Mouse (Mus musculus): ENCODE data around the gene Gm10134. TPM values are rescaled to one million over a fixed set of nuclear protein-coding genes. Genes with fewer than 3 reads are reported as not detected.

Gene Gm10134
- polyA plus RNA-seq, 1 experiment from 2014 or later, result not detected

DNA sequence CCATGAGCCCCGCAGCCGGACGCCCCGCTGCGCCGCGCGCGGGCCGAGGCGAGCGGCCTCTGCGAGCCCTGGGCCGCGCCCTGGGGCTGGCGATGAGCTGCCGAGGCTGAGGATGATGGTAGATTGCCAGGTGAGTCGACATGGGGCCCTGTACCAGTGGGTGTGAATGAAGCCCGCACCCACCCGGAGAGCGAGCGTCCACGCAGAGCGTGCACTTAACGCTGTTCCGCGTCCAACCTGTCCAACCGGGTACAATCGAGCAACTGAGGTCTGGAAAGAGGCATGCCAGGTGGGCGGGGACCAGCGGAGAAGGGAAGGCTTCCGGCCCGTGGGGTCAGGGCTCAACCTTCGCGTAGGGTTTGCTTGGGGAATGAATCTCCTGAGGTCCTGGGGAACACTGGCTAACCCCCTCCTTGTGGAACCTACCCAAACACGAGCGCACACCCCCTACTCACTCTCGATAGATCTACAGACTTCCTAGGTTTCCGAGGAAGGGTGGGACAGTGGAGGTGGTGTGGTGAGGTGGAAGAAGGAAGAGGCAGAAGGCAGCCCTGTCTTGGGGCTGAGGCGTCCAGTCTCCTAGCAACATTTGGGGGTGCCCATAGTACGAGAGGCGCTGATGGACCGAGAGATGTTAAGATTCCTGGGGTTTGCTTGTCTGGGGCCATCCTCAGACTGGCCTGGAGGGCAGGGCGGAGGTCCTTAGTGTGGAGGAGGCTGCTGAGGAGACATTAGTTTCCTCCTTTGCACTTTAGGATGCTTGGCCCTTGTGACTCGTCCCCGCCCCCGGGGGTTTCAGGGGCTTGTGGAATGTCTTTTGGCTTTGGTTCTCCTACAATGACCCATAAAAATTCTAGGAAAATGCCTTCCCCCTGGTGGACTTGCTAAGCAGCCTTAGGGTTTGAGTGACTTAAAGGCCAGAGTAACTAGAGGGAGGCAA is 7.8 kb downstream of the Gm10134 start:
- Histone ChIP-seq H3K36me3 (peaks cover 23% of the 10 kb centered on the region), H3K4me3 (peak overlapping the region; percentile 81), H3K4me1 (peaks cover 53% of the 10 kb centered on the region), H3K27ac (peak overlapping the region; percentile 91), H3K27me3 (ENCODE audit: low read depth, poor library complexity, severe bottlenecking) (peaks cover 19% of the 10 kb centered on the region), H3K9me3 (replicated peaks) (no peaks in the 10 kb centered on the region)
- DNase-seq (ENCODE audit: low spot score), result peak; percentile 73
- 8% methylated on average over 47 of the region's 47 CpGs for WGBS

DNA sequence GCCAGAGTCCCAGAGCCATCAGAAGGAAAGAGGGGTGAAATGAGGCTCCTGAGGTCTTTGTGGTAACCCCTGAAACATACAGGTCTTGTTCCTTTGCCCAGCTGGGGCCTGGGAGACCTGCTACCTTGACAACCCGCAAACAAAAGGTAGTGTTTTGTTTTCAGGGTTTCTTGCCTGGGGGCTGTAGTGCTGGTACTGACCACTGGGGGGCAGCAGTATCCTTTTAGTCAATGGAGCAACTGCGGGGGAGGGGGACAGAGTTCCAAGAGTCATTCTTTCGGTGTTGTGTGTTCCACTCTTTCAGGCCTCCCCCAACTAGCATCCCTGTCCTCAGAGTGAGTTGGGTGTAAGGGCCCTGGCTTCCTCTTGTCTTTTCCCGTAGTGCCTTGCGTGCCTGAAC is 8.6 kb downstream of the Gm10134 start:
- Histone ChIP-seq H3K27me3 (ENCODE audit: low read depth, poor library complexity, severe bottlenecking) (peaks cover 19% of the 10 kb centered on the region), H3K36me3 (peaks cover 26% of the 10 kb centered on the region), H3K4me3 (peak overlapping the region; percentile 81), H3K27ac (peak overlapping the region; percentile 91), H3K9me3 (replicated peaks) (no peaks in the 10 kb centered on the region), H3K4me1 (peaks cover 58% of the 10 kb centered on the region)
- DNase-seq (ENCODE audit: low spot score), result peak; percentile 92
- 27% methylated on average over 5 of the region's 5 CpGs for WGBS

DNA sequence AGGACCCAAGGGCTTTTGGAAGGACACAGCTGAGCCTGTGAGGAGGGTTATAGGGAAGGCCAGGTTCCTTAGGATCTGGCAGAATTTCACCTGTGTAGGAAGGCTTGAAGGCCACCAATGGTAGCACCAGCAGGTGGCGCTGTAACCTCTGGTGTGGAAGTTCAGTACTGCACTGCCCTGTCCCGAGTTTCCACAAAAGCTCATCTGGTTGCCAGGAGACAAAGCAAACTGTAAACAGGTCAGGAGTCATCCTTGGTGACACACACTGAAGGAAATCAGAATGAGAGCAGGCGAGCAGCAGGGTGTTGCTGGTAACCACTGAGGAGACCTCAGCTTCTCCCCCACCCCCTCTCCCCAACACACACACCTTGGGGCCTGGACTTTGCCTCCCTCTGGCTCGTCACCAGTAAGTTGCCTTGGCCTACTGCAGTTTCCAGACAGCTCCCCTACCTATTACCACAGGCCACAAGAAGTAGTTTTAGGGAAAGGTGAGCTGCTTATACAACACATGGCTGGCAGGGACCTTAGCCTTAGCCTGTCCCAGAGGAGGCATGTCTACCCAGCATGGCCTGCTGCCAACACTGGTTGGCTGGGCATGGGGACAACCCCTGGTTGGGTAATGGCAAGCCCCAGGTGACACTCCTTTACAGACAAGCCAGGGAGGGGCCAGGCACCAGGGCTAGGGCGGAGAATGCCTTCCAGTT is 11.5 kb downstream of the Gm10134 start:
- WGBS, result 47% methylated on average over 5 of the region's 5 CpGs
- H3K9me3 ChIP-seq (replicated peaks), result no peaks in the 10 kb centered on the region

DNA sequence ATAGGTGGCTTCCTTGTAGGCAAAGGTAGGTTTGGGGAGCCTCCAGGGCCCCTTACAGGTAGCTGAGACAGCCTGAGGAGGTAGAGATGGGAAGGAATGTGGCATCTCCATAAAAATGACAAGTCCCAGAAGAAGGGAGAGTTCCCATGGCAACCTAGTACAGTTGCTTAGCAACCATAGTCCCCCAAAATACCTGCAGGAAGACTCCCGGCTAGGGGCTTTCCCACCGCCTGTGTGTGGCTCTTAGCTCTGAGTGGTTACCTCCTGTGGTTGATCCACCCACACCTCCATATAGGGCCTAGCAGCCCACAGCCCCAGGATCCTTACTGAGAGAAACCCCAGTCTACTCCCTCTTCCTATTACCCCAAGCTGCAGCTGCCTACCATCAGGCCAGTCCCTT is 12.3 kb downstream of the Gm10134 start:
- Histone ChIP-seq H3K9me3 (replicated peaks) (no peaks in the 10 kb centered on the region), H3K36me3 (peaks cover 39% of the 10 kb centered on the region), H3K4me3 (no peak overlapping the region), H3K27me3 (ENCODE audit: low read depth, poor library complexity, severe bottlenecking) (no peaks in the 10 kb centered on the region), H3K4me1 (peaks cover 73% of the 10 kb centered on the region), H3K27ac (no peak overlapping the region)
- 36% methylated on average over 2 of the region's 2 CpGs for WGBS
- DNase-seq (ENCODE audit: low spot score), result no peak

More for the DNA sequence above, 11.5 kb downstream of the Gm10134 start:
- peaks cover 79% of the 10 kb centered on the region for H3K4me1 ChIP-seq
- H3K36me3 ChIP-seq, result peaks cover 35% of the 10 kb centered on the region
- no peak overlapping the region for H3K27ac ChIP-seq
- peak; percentile 86 for DNase-seq (ENCODE audit: low spot score)
- H3K4me3 ChIP-seq, result no peak overlapping the region
- 0 out of 2 replicates have a peak, but pooled peaks cover 2% of the 10 kb centered on the region for H3K27me3 ChIP-seq (ENCODE audit: low read depth, poor library complexity, severe bottlenecking)

DNA sequence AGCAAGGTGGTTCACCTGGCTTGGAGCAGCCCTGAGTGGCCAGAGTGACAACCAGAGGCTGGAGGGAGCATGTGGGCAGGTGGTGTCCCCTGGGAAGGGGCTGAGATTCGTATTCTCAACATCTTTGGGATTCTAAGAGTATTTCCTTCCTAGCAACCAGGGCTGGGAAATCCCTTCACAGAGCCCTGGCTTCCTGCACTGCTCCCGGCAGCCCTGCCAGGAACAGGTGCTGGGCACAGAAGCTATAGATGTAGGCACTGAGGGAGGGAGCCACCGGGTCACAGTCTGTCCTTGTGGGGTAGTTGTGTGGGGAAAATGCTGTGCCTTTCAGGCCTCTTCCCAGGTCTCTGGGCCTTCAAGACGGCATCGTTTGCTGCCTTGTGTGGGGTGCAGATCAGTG is 14.7 kb downstream of the Gm10134 start:
- H3K4me3 ChIP-seq, result no peak overlapping the region
- peaks cover 70% of the 10 kb centered on the region for H3K4me1 ChIP-seq
- no peak overlapping the region for H3K27ac ChIP-seq
- H3K9me3 ChIP-seq (replicated peaks), result no peaks in the 10 kb centered on the region
- H3K36me3 ChIP-seq, result peaks cover 36% of the 10 kb centered on the region
- 77% methylated on average over 5 of the region's 5 CpGs for WGBS
- no peaks in the 10 kb centered on the region for H3K27me3 ChIP-seq (ENCODE audit: low read depth, poor library complexity, severe bottlenecking)
- no peak for DNase-seq (ENCODE audit: low spot score)

DNA sequence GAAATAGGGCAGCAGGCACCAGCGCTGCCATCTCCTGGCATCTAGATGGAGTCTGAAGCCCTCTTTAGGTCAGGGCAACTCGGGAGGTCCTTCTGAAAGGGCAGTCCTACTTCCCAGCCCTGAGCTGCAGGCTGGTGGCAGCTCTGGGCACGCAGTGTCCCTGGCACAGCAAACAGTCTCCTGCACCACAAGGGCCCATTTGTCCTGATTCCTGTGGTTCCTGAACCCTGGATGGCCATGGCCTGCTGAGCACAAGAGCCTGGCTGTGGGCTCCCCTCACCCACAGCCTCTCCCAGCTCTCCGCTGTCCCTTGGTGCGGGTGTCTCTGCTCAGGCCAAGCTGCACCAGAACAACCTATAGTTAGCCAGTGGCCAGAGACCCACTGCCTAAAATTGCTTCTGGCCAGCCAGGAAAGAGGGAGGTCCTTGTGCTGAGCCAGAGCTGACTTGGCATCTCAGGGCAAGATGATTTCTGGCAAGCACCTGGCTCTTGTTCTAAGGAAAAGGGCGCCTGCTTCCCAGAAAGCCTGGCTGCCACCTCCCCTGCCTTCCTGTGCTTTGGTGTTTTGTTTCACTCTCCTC is 15.8 kb downstream of the Gm10134 start:
- Histone ChIP-seq H3K9me3 (replicated peaks) (no peaks in the 10 kb centered on the region), H3K36me3 (peaks cover 27% of the 10 kb centered on the region), H3K27me3 (ENCODE audit: low read depth, poor library complexity, severe bottlenecking) (no peaks in the 10 kb centered on the region), H3K27ac (peak overlapping the region; percentile 8; the same call in 1 of the 2 replicates), H3K4me3 (no peak overlapping the region), H3K4me1 (peaks cover 73% of the 10 kb centered on the region)
- WGBS, result 84% methylated on average over 6 of the region's 6 CpGs
- no peak for DNase-seq (ENCODE audit: low spot score)

DNA sequence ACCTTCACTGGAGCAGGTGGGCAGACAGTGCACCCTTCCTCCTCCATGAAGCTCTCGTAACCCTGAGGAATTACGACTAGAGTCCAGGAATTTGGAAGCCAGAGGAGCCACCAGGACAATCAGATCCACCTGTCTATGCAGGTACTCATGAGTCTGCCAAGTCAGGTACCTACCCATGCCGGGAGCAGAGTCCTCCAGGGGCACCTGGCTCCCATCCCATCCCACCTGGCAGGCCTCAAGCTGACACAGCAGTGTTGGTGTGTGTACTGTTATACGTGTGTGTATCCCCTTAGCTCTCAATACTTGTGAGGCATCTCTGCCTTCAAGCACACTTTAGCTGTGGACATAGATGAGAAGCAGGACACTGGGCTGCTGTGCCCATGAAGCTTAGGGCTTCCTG is 16.3 kb downstream of the Gm10134 start:
- Histone ChIP-seq H3K27ac (peak overlapping the region; percentile 8; the same call in 1 of the 2 replicates), H3K4me1 (peaks cover 73% of the 10 kb centered on the region), H3K36me3 (peaks cover 23% of the 10 kb centered on the region), H3K4me3 (no peak overlapping the region), H3K9me3 (replicated peaks) (no peaks in the 10 kb centered on the region), H3K27me3 (ENCODE audit: low read depth, poor library complexity, severe bottlenecking) (no peaks in the 10 kb centered on the region)
- no peak for DNase-seq (ENCODE audit: low spot score)
- 79% methylated on average over 4 of the region's 4 CpGs for WGBS

DNA sequence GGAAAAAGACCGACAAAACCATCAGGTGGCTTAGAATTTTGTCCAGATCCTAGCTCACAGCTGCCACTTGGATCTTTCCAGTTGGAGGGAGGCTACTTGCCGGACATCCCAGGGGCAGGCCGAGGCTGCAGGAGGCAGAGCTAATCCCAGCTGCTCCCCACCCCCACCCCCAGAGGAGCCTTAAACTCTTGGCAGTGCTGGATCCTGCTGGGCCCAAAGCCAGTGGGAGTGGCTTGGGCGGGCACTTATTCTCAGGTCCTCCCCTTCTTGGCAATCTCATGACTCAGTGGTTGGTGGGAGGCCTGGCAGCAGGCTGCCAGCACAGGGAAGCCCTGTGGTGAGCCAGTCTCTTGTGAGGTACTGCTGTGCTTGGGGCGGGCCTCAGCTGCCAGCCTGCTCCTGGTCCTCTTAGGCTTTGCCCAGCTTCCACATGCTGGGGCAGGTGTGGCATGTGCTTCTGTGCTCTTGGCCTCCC is 17.8 kb downstream of the Gm10134 start:
- no peak overlapping the region for H3K4me3 ChIP-seq
- WGBS, result 24% methylated on average over 5 of the region's 5 CpGs
- peaks cover 69% of the 10 kb centered on the region for H3K4me1 ChIP-seq
- DNase-seq (ENCODE audit: low spot score), result no peak
- peak overlapping the region; percentile 27 for H3K27ac ChIP-seq
- no peaks in the 10 kb centered on the region for H3K27me3 ChIP-seq (ENCODE audit: low read depth, poor library complexity, severe bottlenecking)
- H3K36me3 ChIP-seq, result peaks cover 16% of the 10 kb centered on the region
- no peaks in the 10 kb centered on the region for H3K9me3 ChIP-seq (replicated peaks)

DNA sequence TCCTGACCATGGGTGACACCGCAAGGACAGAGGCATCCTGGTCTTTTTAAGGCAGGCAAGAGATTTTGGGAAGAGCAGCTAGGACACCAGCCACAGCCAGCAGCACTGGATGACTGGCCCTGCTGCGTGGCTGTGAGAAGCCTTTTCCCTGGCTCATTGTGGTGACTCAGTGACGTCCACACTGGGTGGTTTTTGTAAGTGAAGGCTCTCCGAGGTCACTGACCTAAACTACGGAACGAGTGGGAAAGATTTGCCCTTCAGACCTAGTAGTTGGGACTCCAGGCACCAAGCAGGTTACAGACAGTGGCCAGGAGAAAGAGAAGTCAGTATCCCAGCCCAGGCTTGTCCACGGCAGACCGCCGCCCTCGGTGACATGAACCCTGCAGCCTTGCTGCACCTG is 18.5 kb downstream of the Gm10134 start:
- Histone ChIP-seq H3K4me3 (no peak overlapping the region), H3K36me3 (peaks cover 14% of the 10 kb centered on the region), H3K27me3 (ENCODE audit: low read depth, poor library complexity, severe bottlenecking) (no peaks in the 10 kb centered on the region), H3K4me1 (peaks cover 65% of the 10 kb centered on the region), H3K9me3 (replicated peaks) (no peaks in the 10 kb centered on the region), H3K27ac (peak overlapping the region; percentile 80)
- DNase-seq (ENCODE audit: low spot score), result no peak
- WGBS, result 83% methylated on average over 10 of the region's 10 CpGs

DNA sequence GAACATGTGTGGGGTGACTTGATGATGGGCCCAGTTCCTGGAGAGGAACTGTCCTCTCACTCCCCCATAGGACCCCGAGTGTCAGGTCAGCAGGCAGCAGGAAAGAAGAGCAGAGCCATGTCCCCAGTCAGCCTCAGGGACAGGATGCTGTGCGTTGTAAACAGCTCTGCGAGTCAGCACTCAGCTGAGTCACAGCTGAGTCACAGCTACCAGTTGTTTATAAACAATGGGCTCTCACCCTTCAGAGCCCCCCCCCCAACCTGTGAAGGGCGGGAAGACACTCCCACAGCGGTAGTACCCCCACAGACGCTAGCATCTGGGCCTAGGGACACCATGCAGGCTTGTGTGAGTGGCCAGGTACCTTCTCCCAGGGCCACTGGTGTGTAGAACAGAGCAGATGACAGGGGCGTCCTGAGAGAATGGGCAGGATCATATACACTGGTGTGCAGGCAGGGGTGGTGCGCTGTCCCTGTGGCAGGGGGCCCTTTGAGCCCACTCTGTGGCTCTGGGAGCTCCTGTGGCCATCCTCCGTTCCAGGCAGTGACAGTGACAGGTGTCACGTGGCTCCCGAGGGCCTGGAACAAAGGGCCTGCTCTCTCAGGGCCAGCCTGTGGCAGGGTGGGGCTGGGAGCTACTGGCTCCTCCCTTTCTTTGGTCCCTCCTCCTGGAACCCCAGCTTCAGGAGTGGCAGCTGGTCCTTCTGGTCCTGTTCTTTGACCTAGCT is 19.5 kb downstream of the Gm10134 start:
- Histone ChIP-seq H3K27ac (peak overlapping the region; percentile 80), H3K9me3 (replicated peaks) (no peaks in the 10 kb centered on the region), H3K4me3 (peak overlapping the region; percentile 6; the same call in 1 of the 2 replicates), H3K36me3 (peaks cover 12% of the 10 kb centered on the region), H3K4me1 (peaks cover 67% of the 10 kb centered on the region), H3K27me3 (ENCODE audit: low read depth, poor library complexity, severe bottlenecking) (no peaks in the 10 kb centered on the region)
- WGBS, result 12% methylated on average over 11 of the region's 11 CpGs
- DNase-seq (ENCODE audit: low spot score), result peak; percentile 56

DNA sequence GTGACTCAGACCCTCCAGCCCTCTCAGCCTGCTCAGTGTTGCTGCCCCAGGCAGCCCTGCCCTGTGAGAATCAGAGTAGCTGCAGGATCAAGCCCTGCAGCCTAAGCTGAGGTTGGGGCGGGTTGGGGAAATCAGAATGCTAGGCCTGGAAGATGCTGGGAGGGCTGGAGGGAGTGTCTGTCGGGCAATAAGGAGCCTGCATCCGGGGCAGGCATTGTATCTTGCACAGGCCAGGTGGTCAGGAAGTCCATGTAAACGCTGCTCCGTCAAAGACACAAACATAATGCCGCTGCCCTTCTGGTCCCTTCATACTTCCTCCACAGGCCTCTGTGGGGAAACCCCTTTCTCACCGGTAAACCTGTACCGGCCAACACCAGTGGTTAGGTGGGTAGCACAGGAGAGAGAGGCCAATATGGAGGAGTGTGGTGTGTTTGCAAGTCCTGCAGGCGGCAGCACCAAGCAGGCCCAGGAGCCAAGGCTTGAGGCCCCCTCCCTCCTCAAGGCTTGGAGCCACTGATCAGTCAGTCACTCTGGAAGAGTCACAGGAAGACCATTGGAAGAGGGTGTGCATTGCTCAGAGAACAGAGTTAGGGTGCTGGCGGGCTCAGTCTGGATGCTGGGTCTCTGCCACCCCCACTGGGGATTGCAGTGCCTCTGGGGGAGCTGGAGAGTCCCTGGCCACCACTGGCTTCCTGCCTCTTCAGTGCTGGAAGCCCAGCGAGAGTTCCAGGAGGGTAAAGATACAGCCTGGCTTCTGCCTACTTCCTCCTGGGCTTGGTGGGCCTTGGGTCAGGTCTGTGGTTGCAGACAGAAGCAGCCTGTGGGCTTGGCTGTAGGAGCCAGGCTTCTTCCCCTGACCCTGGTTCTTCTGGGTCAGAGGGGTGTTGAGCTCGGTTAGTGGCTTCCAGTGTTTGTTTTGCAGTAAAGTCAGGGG is 20.3 kb downstream of the Gm10134 start:
- H3K4me3 ChIP-seq, result peak overlapping the region; percentile 6; the same call in 1 of the 2 replicates
- no peak for DNase-seq (ENCODE audit: low spot score)
- WGBS, result 44% methylated on average over 12 of the region's 12 CpGs

More for the DNA sequence above, 20.3 kb downstream of the Gm10134 start:
- no peaks in the 10 kb centered on the region for H3K9me3 ChIP-seq (replicated peaks)
- peak overlapping the region; percentile 80 for H3K27ac ChIP-seq
- peaks cover 70% of the 10 kb centered on the region for H3K4me1 ChIP-seq
- peaks cover 12% of the 10 kb centered on the region for H3K36me3 ChIP-seq
- H3K27me3 ChIP-seq (ENCODE audit: low read depth, poor library complexity, severe bottlenecking), result no peaks in the 10 kb centered on the region

All from limb, embryonic 10.5 days (tissue).